Mouse (Mus musculus) CD4-positive, CD25-positive, alpha-beta regulatory T cell, adult 4 months (primary cell): Measurements from ENCODE around the gene Klrb1. TPM values are rescaled to one million over a fixed set of nuclear protein-coding genes. Genes with fewer than 3 reads are reported as not detected.

Experiments used
- ATAC-seq: one replicate; pipeline ENCODE4 v1.8.0; 2017
- polyA plus RNA-seq, 2 experiments: library from polyadenylated mRNA; unstranded; fragments of 100-300 nt; shearing (Covaris generic); gene quantifications; one replicate each; pipeline ENCODE4 v1.2.1; 2017

The Klrb1 gene
- polyA plus RNA-seq, 2 experiments from 2014 or later, result not detected

GRCm38 (mm10) chr6:128733908-128734679 lies 11.2 kb upstream of the Klrb1 start:
- no peak for ATAC-seq

- ATAC-seq, result no peak
Measured at GRCm38 (mm10) chr6:128732032-128732431, 9.2 kb upstream of the Klrb1 start.

DNA sequence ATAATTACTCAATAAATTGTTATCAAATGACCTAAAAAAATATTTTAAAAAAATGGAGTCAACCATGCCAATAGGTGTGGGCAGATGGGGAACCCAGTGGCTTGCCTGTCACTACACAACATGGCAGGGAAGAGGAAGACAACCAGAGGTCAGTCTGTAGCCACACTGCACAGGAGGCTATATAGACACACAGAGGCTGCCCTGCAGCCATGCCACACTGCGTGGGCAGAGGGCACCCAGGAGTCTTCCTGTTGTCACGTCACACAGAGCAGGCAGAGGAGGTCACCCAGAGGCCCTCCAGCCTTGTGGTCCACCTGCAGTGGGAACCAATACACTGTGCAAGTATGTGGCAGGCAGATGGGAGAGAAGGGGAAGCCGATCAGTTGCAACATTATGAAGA lies 21.2 kb downstream of the Klrb1 start:
- ATAC-seq, result no peak

- no peak for ATAC-seq
Measured at GRCm38 (mm10) chr6:128679574-128679973, 43.3 kb downstream of the Klrb1 start.

GRCm38 (mm10) chr6:128669936-128670335 lies 52.9 kb downstream of the Klrb1 start:
- ATAC-seq, result no peak

DNA sequence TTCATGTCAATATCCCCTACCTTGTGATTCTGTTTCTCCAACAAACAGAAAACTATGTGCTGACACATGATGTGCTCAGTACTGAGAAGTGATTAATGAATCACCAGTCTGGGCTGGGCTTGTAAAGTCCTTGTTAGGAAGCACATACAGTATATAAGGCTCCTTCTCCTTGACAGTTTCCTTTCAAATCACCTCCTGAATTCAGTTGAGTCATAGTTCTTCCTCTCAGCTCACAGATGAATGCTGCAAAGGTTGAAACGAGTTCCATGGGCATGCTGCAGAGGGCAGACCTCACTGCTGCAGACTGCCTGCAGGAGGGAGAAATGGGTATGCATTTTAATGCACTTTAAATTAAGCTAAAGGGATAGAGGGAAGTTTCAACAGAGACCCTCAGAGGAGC lies 60.7 kb downstream of the Klrb1 start, which contains the start of gene Clec2h:
Clec2h (plus strand) TSS at position 180 of the 400 bp plus-strand sequence.
- ATAC-seq, result no peak

GRCm38 (mm10) chr6:128661249-128661648 lies 61.6 kb downstream of the Klrb1 start:
- no peak for ATAC-seq

Other genes with a start within 250 kb of the Klrb1 start
- under 1 TPM in 1 of 2 experiments, not detected in 1; 0.27 TPM for gene Pzp, start 196.3 kb downstream of the Klrb1 start, polyA plus RNA-seq
- gene A2ml1, start 141.5 kb downstream of the Klrb1 start, polyA plus RNA-seq, result not detected
- not detected for gene Klrb1a, start 99.5 kb downstream of the Klrb1 start, polyA plus RNA-seq
- not detected for gene Clec2h, start 60.7 kb downstream of the Klrb1 start, polyA plus RNA-seq
- gene Klrb1c, start 66.2 kb upstream of the Klrb1 start, polyA plus RNA-seq, result 1 to 10 TPM; 2.5 to 3.5 TPM
- not detected for gene Gm44511, start 103.3 kb upstream of the Klrb1 start, polyA plus RNA-seq
- not detected for gene Klrb1b, start 103.3 kb upstream of the Klrb1 start, polyA plus RNA-seq
- gene Clec2i, start 164.5 kb upstream of the Klrb1 start, polyA plus RNA-seq, result 100 to 1,000 TPM in 1 of 2 experiments, 10 to 100 TPM in 1; 98.3 to 104 TPM
- gene BC035044, start 168.1 kb upstream of the Klrb1 start, polyA plus RNA-seq, result 1 to 10 TPM; 2.1 to 3.6 TPM
- gene Clec2g, start 211.3 kb upstream of the Klrb1 start, polyA plus RNA-seq, result under 1 TPM in 1 of 2 experiments, not detected in 1; 0.17 TPM